Mouse (Mus musculus) embryonic fibroblast, embryonic 13.5 days (primary cell): ENCODE measurements around the gene Hacl1. TPM values are rescaled to one million over a fixed set of nuclear protein-coding genes. Genes with fewer than 3 reads are reported as not detected.

ENCODE experiments used
- H3K27ac ChIP-seq: 2 replicates; pipeline ENCODE4 v1.5.1; 2012; ENCODE audit warnings: low read length, control low read depth, inconsistent platforms; ENCODE audit not compliant: insufficient read depth
- H3K4me1 ChIP-seq: 2 replicates; pipeline ENCODE4 v1.6.1; 2011; ENCODE audit warnings: low read length; ENCODE audit not compliant: control insufficient read depth, insufficient read depth
- H3K4me3 ChIP-seq: 2 replicates; pipeline ENCODE4 v1.5.1; 2011; ENCODE audit warnings: mild to moderate bottlenecking, control low read depth, low read length; ENCODE audit not compliant: insufficient read depth
- CTCF ChIP-seq: IDR thresholded peaks from 2 replicates; pipeline ENCODE4 v1.5.1; 2011; ENCODE audit warnings: mild to moderate bottlenecking, control low read depth, low read length, moderate library complexity, borderline replicate concordance; ENCODE audit not compliant: insufficient read depth
- POLR2A ChIP-seq: IDR thresholded peaks from 2 replicates; pipeline ENCODE4 v1.6.1; 2011; ENCODE audit warnings: low read depth, mild to moderate bottlenecking, control low read depth, low read length, moderate library complexity
- polyA plus RNA-seq: library from polyadenylated mRNA; stranded (reverse); fragments of >200 nt; gene quantifications from 2 replicates; pipeline ENCODE4 v1.2.4, GENCODE M21; 2011; ENCODE audit warnings: low read depth; ENCODE audit not compliant: missing spikeins, insufficient read length

Gene Hacl1
- polyA plus RNA-seq, 1 experiment = 11.0 TPM

DNA sequence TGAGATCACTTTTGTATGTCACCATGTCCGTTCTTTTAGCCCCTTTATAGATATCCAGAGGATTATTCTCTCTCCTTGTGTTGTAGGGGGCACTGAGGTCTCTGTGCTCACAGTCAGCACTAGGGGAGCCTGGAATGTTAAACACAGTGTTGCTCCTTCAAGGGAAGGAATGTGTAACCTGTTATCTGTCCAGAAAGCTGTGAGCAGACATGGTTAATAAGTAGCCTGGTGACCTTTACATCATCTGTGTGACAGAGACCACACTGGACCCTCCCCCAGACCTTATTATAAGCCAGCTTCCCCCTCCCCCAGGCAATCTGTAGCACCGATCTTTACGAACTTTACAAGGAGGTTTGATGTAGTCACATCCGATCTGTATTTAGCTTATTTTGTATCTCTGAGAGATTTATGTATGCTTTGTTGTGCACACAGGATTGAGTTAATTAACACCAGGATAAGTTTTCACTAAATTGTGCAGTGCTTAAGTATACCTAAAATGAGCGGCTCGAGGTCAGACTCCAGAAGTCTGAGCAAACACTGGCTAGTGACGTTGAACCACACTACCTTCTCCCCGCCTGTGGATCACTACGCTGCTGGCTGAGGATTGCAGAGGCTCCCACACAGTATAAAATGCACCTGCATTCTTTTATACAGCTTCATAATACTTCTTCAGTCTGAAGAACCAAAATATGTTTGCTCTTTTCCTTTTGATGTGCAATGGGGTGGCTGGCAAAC is 75.4 kb downstream of the Hacl1 start:
- Histone ChIP-seq H3K4me1 (no peaks in the 10 kb centered on the region), H3K4me3 (no peak overlapping the region), H3K27ac (no peak overlapping the region)
- TF ChIP-seq CTCF (no peak), POLR2A (no peak)

DNA sequence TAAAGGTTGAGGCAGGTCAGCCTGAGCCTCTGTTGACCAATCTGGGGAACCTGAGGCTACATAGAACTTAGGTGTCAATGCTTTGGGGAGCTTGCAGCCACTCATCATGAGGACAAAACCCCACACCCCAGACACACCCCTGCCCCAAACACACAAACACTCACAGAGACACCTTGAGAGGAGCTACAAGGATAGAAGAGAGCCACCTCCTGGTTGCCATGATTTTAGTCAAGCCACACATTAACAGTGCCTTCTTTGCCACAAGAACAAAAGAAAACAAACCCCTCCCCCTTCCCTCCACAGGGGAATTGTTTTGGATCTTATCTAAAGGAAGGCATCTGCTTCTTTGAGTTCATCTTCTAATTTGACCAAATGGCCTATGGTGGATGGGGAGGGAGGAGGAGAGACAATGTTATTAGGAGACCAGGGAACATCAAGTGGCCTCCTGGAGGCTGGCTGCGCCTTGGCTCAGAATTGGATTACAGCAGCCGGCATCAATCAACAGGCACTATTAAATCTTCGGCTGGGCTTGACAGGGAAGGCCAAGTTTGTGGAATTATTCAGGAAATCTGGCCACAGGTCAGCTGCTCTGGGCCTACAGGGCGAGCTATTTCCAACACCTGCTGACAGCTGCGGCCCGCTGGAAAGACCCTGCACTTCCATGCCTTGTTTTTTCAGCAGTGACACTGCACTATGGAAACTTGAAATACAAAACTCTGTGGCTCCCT is 76.5 kb downstream of the Hacl1 start:
- TF ChIP-seq POLR2A = no peak
- TF ChIP-seq CTCF = no peak
- Histone ChIP-seq H3K4me1 (no peaks in the 10 kb centered on the region), H3K4me3 (no peak overlapping the region), H3K27ac (no peak overlapping the region)

DNA sequence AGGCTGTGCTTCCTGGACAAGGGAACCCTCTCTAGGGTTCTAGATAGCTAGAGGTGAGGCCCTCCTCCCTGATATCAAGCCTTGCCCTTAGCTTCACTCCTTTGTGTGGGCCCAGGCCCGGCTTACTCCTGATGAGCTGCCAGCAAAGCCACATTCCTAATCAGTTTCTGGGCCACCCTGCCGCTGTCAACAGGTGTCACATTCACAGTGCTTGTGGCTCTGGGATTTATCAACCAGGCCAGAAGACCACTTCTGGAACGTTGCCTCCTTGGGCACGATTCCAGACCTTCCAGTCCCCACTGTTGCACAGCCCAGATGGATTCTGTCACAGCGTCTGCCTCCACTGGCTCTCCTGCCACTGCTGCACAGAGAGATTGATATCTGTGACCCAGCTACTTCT is 80.2 kb downstream of the Hacl1 start:
- Histone ChIP-seq H3K27ac (no peak overlapping the region), H3K4me1 (no peaks in the 10 kb centered on the region), H3K4me3 (no peak overlapping the region)
- no peak for TF ChIP-seq POLR2A
- TF ChIP-seq CTCF = no peak

GRCm38 (mm10) chr14:31559216-31559615 is 81.9 kb downstream of the Hacl1 start:
- no peak for TF ChIP-seq CTCF
- TF ChIP-seq POLR2A = no peak

GRCm38 (mm10) chr14:31557784-31558183 is 83.3 kb downstream of the Hacl1 start:
- Histone ChIP-seq H3K27ac (no peak overlapping the region), H3K4me3 (no peak overlapping the region), H3K4me1 (no peaks in the 10 kb centered on the region)
- TF ChIP-seq CTCF = no peak
- TF ChIP-seq POLR2A = no peak

More at GRCm38 (mm10) chr14:31559216-31559615, 81.9 kb downstream of the Hacl1 start:
- no peak overlapping the region for H3K27ac ChIP-seq
- no peak overlapping the region for H3K4me3 ChIP-seq
- no peaks in the 10 kb centered on the region for H3K4me1 ChIP-seq

DNA sequence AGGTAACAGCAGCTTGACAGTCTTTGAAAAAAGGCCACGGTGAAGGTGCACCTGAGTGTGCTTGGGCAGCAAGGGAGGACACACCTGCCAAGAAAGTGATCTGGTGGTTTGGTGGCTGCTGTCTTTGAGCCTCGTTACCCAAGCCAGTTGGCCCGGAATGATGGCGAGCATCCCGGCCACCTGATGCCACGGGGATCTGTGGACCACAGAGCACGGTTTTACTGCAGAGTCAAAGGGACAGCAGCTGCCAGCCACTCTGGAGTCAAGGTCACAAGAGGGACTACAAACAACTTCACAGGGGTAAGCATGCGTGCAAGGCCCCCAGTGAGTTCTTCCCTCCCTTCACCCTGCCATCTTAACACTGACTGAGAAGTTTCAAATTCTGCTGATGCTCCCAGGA is 83.8 kb downstream of the Hacl1 start:
- TF ChIP-seq POLR2A (no peak), CTCF (no peak)
- Histone ChIP-seq H3K4me1 (no peaks in the 10 kb centered on the region), H3K4me3 (no peak overlapping the region), H3K27ac (no peak overlapping the region)

GRCm38 (mm10) chr14:31556526-31557260 is 84.4 kb downstream of the Hacl1 start:
- TF ChIP-seq CTCF (no peak), POLR2A (no peak)
- no peak overlapping the region for H3K4me3 ChIP-seq
- no peak overlapping the region for H3K27ac ChIP-seq
- no peaks in the 10 kb centered on the region for H3K4me1 ChIP-seq

DNA sequence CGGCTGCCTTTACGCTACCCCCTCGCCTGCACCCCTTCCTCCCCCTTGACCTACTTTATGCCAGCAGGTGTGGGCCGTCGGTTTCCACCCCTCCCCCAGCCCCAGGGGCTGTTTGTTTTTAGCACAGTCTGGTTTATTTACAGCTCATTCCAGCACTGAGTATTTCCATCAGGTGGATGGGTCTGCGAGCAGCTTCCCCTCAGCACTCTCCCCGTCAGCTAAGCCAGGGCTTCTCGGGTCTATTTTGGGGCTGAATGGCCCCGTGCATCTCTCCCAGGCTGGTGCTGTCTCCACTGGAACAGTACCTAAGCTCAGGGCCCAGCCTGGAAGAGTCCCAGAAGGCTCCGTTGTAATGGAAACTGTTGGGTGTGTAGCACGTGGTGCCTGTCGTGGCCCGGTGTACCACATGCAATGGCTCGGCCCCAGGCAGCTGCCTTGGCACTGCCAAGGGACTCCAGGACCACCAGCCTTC is 85.1 kb downstream of the Hacl1 start:
- TF ChIP-seq POLR2A (no peak), CTCF (no peak)
- H3K27ac ChIP-seq = no peak overlapping the region

GRCm38 (mm10) chr14:31555021-31555420 is 86.1 kb downstream of the Hacl1 start:
- H3K4me1 ChIP-seq = no peaks in the 10 kb centered on the region
- no peak overlapping the region for H3K27ac ChIP-seq
- H3K4me3 ChIP-seq = no peak overlapping the region
- TF ChIP-seq CTCF (no peak), POLR2A (no peak)

More for the DNA sequence above, 85.1 kb downstream of the Hacl1 start:
- no peaks in the 10 kb centered on the region for H3K4me1 ChIP-seq
- H3K4me3 ChIP-seq = no peak overlapping the region

Other genes with a start within 250 kb of the Hacl1 start
- 25.0 and 29.1 TPM in 2 replicates for gene Sh3bp5, start 205.2 kb downstream of the Hacl1 start, polyA plus RNA-seq
- gene Eaf1, start 146.9 kb downstream of the Hacl1 start, polyA plus RNA-seq = 30.0 and 35.3 TPM in 2 replicates
- 55.8 and 57.7 TPM in 2 replicates for gene Mettl6, start 146.2 kb downstream of the Hacl1 start, polyA plus RNA-seq
- gene Colq, start 49.9 kb downstream of the Hacl1 start, polyA plus RNA-seq = 0.17 and 0.42 TPM in 2 replicates
- gene Gm49387, start 408 bp downstream of the Hacl1 start, polyA plus RNA-seq = not detected in 2 replicates
- 13.6 and 15.8 TPM in 2 replicates for gene Btd, start 258 bp downstream of the Hacl1 start, polyA plus RNA-seq
- gene Ankrd28, start 189.4 kb upstream of the Hacl1 start, polyA plus RNA-seq = 56.1 and 57.5 TPM in 2 replicates